Mouse (Mus musculus) E14TG2a.4 (cell line): ENCODE data around the gene Metap1d.

Source experiments
- CTCF ChIP-seq: conservative IDR thresholded peaks from 2 replicates; pipeline ENCODE4 v1.5.1; 2014; ENCODE audit warnings: low read length
- NANOG ChIP-seq: IDR thresholded peaks from 2 replicates; pipeline ENCODE4 v1.6.1; 2014; ENCODE audit warnings: borderline replicate concordance, low read length, mixed read lengths
- POU5F1 ChIP-seq: IDR thresholded peaks from 2 replicates; pipeline ENCODE4 v1.6.1; 2014; ENCODE audit warnings: low read length, borderline replicate concordance

GRCm38 (mm10) chr2:71458624-71459023 is 5.5 kb downstream of the Metap1d start:
- TF ChIP-seq CTCF (no peak), NANOG (no peak), POU5F1 (no peak)
